Mouse (Mus musculus) limb, embryonic 14.5 days (tissue): ENCODE measurements at regions not wholly inside any gene's neighbourhood (a gene's known extent, or its start where the extent isn't known, plus 50 kb on each side); places are given as distances from the start of the nearest gene placed in this dataset.

Experiments
- ATAC-seq: fragments of 200-750 bp; cut with Nextera tagmentation; 2 replicates; pipeline ENCODE4 v1.8.0; 2017; ENCODE audit warnings: low read depth, moderate number of reproducible peaks, moderate TSS enrichment; ENCODE audit not compliant: low FRiP score
- DNase-seq: peaks from one replicate; pipeline ENCODE4 v3.0.0-alpha.2; 2015; ENCODE audit warnings: low spot score
- H3K27ac ChIP-seq: fragments of 300-500 bp; sonication (generic); replicated peaks from 2 replicates; pipeline ENCODE4 v1.5.1; 2014; ENCODE audit warnings: low read depth, mild to moderate bottlenecking, low read length, moderate library complexity, mixed read lengths
- H3K27me3 ChIP-seq: fragments of 300-500 bp; sonication (generic); 2 replicates; pipeline ENCODE4 v1.6.1; 2014; ENCODE audit warnings: low read length, mixed read lengths; ENCODE audit not compliant: control insufficient read depth, insufficient read depth
- H3K36me3 ChIP-seq: fragments of 300-500 bp; sonication (generic); 2 replicates; pipeline ENCODE4 v1.6.1; 2014; ENCODE audit warnings: mild to moderate bottlenecking, low read length, moderate library complexity, mixed read lengths; ENCODE audit not compliant: control insufficient read depth, insufficient read depth
- H3K4me1 ChIP-seq: fragments of 300-500 bp; sonication (generic); 2 replicates; pipeline ENCODE4 v1.6.1; 2014; ENCODE audit warnings: antibody characterized with exemption, low read length, mixed read lengths; ENCODE audit not compliant: control insufficient read depth, insufficient read depth
- H3K4me2 ChIP-seq: fragments of 300-500 bp; sonication (generic); replicated peaks from 2 replicates; pipeline ENCODE4 v1.6.1; 2014; ENCODE audit warnings: low read depth, mild to moderate bottlenecking, low read length, moderate library complexity; ENCODE audit not compliant: severe bottlenecking
- H3K4me3 ChIP-seq: fragments of 300-500 bp; sonication (generic); replicated peaks from 2 replicates; pipeline ENCODE4 v1.5.1; 2014; ENCODE audit warnings: low read length
- H3K9ac ChIP-seq: fragments of 300-500 bp; sonication (generic); 2 replicates; pipeline ENCODE4 v1.6.1; 2014; ENCODE audit warnings: mild to moderate bottlenecking, low read depth, low read length, moderate library complexity; ENCODE audit not compliant: severe bottlenecking
- H3K9me3 ChIP-seq: fragments of 300-500 bp; sonication (generic); 2 replicates; pipeline ENCODE4 v1.6.1; 2016; ENCODE audit warnings: low read length; ENCODE audit not compliant: control insufficient read depth
- POLR2A ChIP-seq: fragments of 200-500 bp; IDR thresholded peaks from 2 replicates; pipeline ENCODE4 v1.8.0; 2012; ENCODE audit warnings: inconsistent platforms, mild to moderate bottlenecking, moderate library complexity, borderline replicate concordance; ENCODE audit not compliant: insufficient read depth, insufficient read length; ENCODE audit errors: extremely low read depth
- WGBS: fragments of 180-500 bp; shearing (Covaris S2); extraction: QIAGEN DNeasy Blood & Tissue Kit; methylation state at CpG from one replicate; pipeline ENCODE4 v1.1.7; 2014; 5-methylcytosine and 5-hydroxymethylcytosine counted together

GRCm38 (mm10) chr8:115929472-115930210 lies 222.0 kb upstream of the Maf start:
- no peaks in the 10 kb centered on the region for H3K9me3 ChIP-seq
- ATAC-seq = no peak
- no peak overlapping the region for H3K4me2 ChIP-seq
- H3K27me3 ChIP-seq = no peaks in the 10 kb centered on the region
- H3K4me3 ChIP-seq = no peak overlapping the region
- H3K4me1 ChIP-seq = no peaks in the 10 kb centered on the region
- peak; percentile 28 for DNase-seq
- TF ChIP-seq POLR2A = no peak
- H3K9ac ChIP-seq = no peak overlapping the region
- H3K27ac ChIP-seq = no peak overlapping the region
- no peaks in the 10 kb centered on the region for H3K36me3 ChIP-seq
- WGBS = 50% methylated on average over 8 of the region's 8 CpGs

DNA sequence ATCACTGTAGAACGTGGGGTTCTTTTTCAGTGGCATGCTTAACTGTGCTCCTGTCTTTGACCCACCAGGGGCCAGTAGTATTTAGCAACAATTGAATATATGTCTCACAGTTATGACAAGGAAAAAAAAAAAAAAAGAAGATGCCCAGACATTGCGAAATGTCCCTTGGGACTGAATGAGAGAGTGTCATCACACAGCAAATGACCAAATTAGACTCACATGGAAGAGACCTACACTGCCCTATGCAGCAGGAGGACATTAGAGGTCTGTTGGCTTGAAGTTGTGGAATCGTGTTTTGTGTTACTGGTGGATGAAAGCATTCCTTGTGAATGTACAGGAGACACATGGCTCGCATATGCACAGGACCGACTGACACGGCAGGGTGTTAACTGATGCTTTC lies 214.3 kb upstream of the Maf start:
- TF ChIP-seq POLR2A = no peak
- no peak for DNase-seq

DNA sequence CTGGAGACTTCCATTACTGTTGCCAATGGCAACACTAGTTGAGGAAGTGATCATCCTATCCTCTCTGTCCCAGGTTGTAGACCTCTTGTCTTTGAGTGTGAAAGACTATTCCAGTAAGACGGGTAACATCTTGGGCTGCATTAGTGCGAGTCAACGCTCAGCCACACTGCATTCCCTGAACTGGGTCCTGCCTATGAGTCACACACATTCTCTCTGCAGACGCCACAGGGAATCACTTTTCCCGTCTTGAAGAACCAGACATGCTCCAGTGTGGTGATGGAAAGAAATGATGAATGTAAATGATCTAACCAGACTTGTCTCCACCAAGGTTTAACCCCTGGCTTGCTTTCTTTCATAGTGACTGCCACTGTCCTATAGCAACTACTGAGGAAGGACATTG lies 199.1 kb upstream of the Maf start:
- Histone ChIP-seq H3K4me2 (no peak overlapping the region), H3K27me3 (no peaks in the 10 kb centered on the region), H3K36me3 (no peaks in the 10 kb centered on the region), H3K9me3 (no peaks in the 10 kb centered on the region), H3K4me3 (no peak overlapping the region), H3K4me1 (peaks cover 6% of the 10 kb centered on the region), H3K27ac (no peak overlapping the region), H3K9ac (no peak overlapping the region)
- ATAC-seq = no peak
- TF ChIP-seq POLR2A = no peak
- 80% methylated on average over 5 of the region's 5 CpGs for WGBS
- no peak for DNase-seq

More for the DNA sequence above, 214.3 kb upstream of the Maf start:
- no peak for ATAC-seq
- Histone ChIP-seq H3K27ac (no peak overlapping the region), H3K4me3 (no peak overlapping the region), H3K4me2 (no peak overlapping the region), H3K27me3 (no peaks in the 10 kb centered on the region), H3K9ac (no peak overlapping the region), H3K4me1 (no peaks in the 10 kb centered on the region), H3K9me3 (no peaks in the 10 kb centered on the region), H3K36me3 (no peaks in the 10 kb centered on the region)
- 89% methylated on average over 6 of the region's 6 CpGs for WGBS

GRCm38 (mm10) chr8:115903853-115904420 lies 196.3 kb upstream of the Maf start:
- Histone ChIP-seq H3K4me1 (peaks cover 6% of the 10 kb centered on the region), H3K9ac (no peak overlapping the region), H3K36me3 (no peaks in the 10 kb centered on the region), H3K27ac (no peak overlapping the region), H3K9me3 (no peaks in the 10 kb centered on the region), H3K4me2 (no peak overlapping the region), H3K4me3 (no peak overlapping the region), H3K27me3 (no peaks in the 10 kb centered on the region)
- no peak for ATAC-seq
- DNase-seq = no peak
- WGBS = 51% methylated on average over 6 of the region's 6 CpGs
- no peak for TF ChIP-seq POLR2A

DNA sequence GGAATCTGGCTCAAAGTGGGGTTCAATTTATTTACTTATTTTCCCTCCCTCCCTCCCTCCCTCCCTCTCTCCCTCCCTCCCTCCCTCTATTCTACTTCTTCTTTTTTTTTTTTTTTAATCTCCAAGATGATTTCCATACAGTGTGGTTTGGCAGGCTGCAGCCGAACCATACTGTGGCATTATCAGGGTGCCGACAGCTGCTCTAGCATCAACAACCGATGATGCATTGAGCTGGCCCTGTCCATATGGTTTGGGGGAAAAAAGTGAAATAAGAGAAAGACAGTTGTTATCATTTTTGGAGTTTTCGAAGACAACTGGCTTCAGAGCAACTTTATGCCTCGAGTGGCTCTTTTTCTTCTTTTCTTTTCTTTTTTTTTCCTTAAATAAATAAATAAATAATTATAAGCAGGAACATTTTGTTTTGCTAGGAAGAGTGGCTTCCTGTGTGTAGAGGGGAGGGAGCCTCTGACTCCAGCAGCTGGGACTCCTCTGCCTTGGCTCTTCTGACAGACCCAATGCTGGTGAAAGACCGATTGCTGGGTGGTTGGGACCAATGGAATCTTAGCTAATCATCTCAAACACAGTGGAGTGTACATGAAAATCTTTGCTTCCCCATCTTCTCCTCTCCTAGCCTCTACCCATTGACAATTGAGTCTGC lies 190.1 kb upstream of the Maf start:
- Histone ChIP-seq H3K27ac (no peak overlapping the region), H3K9ac (no peak overlapping the region), H3K4me2 (no peak overlapping the region), H3K9me3 (no peaks in the 10 kb centered on the region), H3K4me1 (no peaks in the 10 kb centered on the region), H3K4me3 (no peak overlapping the region), H3K36me3 (no peaks in the 10 kb centered on the region), H3K27me3 (no peaks in the 10 kb centered on the region)
- no peak for DNase-seq
- no peak for ATAC-seq
- no peak for TF ChIP-seq POLR2A
- 82% methylated on average over 6 of the region's 6 CpGs for WGBS
